Mouse (Mus musculus): ENCODE results near the gene Rps6ka1.
"Not testable (repeated sequence)": the region's sequence is repeated elsewhere in the genome, so short reads cannot be mapped to it uniquely, and the experiment has no call there.

Gene Rps6ka1

GRCm38 (mm10) chr4:133854621-133855020 is 33.0 kb downstream of the Rps6ka1 start:
- no peak for DNase-seq

GRCm38 (mm10) chr4:133853630-133854029 is 34.0 kb downstream of the Rps6ka1 start:
- no peak for DNase-seq

GRCm38 (mm10) chr4:133846625-133847024 is 41.0 kb downstream of the Rps6ka1 start:
- no peak for DNase-seq

GRCm38 (mm10) chr4:133845060-133845459 is 42.5 kb downstream of the Rps6ka1 start:
- DNase-seq, result no peak

GRCm38 (mm10) chr4:133844209-133844841 is 43.3 kb downstream of the Rps6ka1 start:
- DNase-seq, result no peak

GRCm38 (mm10) chr4:133842992-133843737 is 44.4 kb downstream of the Rps6ka1 start:
- DNase-seq, result no peak

- DNase-seq, result not testable (repeated sequence)
These were observed 45.7 kb downstream of the Rps6ka1 start for GRCm38 (mm10) chr4:133841756-133842483.

GRCm38 (mm10) chr4:133841035-133841434 is 46.6 kb downstream of the Rps6ka1 start:
- no peak for DNase-seq

- no peak for DNase-seq
These were observed 47.1 kb downstream of the Rps6ka1 start for GRCm38 (mm10) chr4:133840501-133840900.

- DNase-seq, result no peak
These were observed 48.2 kb downstream of the Rps6ka1 start for GRCm38 (mm10) chr4:133839385-133839826.

GRCm38 (mm10) chr4:133836575-133836974 is 51.0 kb downstream of the Rps6ka1 start:
- no peak for DNase-seq

GRCm38 (mm10) chr4:133835211-133835610 is 52.4 kb downstream of the Rps6ka1 start:
- DNase-seq, result no peak

GRCm38 (mm10) chr4:133832945-133833874 is 54.4 kb downstream of the Rps6ka1 start:
- no peak for DNase-seq

- DNase-seq, result no peak
These were observed 57.1 kb downstream of the Rps6ka1 start for GRCm38 (mm10) chr4:133830453-133830852.

GRCm38 (mm10) chr4:133829281-133830070 is 58.1 kb downstream of the Rps6ka1 start:
- peak; percentile 57 for DNase-seq

GRCm38 (mm10) chr4:133827887-133828794 is 59.5 kb downstream of the Rps6ka1 start:
- no peak for DNase-seq

GRCm38 (mm10) chr4:133827354-133827753 is 60.2 kb downstream of the Rps6ka1 start:
- DNase-seq, result no peak

- no peak for DNase-seq
These were observed 61.9 kb downstream of the Rps6ka1 start for GRCm38 (mm10) chr4:133825731-133826130.

- DNase-seq, result no peak
These were observed 66.6 kb downstream of the Rps6ka1 start for GRCm38 (mm10) chr4:133820806-133821560.

GRCm38 (mm10) chr4:133820166-133820565 is 67.4 kb downstream of the Rps6ka1 start:
- no peak for DNase-seq

All from cerebellum, adult 9-11 months (tissue).